Mouse (Mus musculus) heart, embryonic 11.5 days (tissue): Measurements from ENCODE around the gene Tmem63c. TPM values are rescaled to one million over a fixed set of nuclear protein-coding genes. Genes with fewer than 3 reads are reported as not detected.

Experiments used
- ATAC-seq: fragments of 200-750 bp; cut with Nextera tagmentation; replicated peaks from 2 replicates; pipeline ENCODE4 v1.8.0; 2017; ENCODE audit warnings: moderate library complexity; ENCODE audit not compliant: insufficient number of reproducible peaks, low FRiP score, low TSS enrichment
- H3K27ac ChIP-seq: fragments of 300-500 bp; sonication (generic); 2 replicates; pipeline ENCODE4 v1.5.1; 2014; ENCODE audit warnings: mild to moderate bottlenecking, low read depth, low read length
- H3K27me3 ChIP-seq: fragments of 300-500 bp; sonication (generic); 2 replicates; pipeline ENCODE4 v1.6.1; 2014; ENCODE audit warnings: mild to moderate bottlenecking, low read length, mixed read lengths; ENCODE audit not compliant: control insufficient read depth, insufficient read depth
- H3K36me3 ChIP-seq: fragments of 300-500 bp; sonication (generic); 2 replicates; pipeline ENCODE4 v1.6.1; 2014; ENCODE audit warnings: mild to moderate bottlenecking, low read length, moderate library complexity, mixed read lengths; ENCODE audit not compliant: control insufficient read depth, insufficient read depth
- H3K4me1 ChIP-seq: fragments of 300-500 bp; sonication (generic); 2 replicates; pipeline ENCODE4 v1.6.1; 2014; ENCODE audit warnings: low read length; ENCODE audit not compliant: control insufficient read depth, insufficient read depth
- H3K4me2 ChIP-seq: fragments of 300-500 bp; sonication (generic); 2 replicates; pipeline ENCODE4 v1.6.1; 2014; ENCODE audit warnings: mild to moderate bottlenecking, moderate library complexity
- H3K4me3 ChIP-seq: fragments of 300-500 bp; sonication (generic); 2 replicates; pipeline ENCODE4 v1.5.1; 2014; ENCODE audit warnings: low read depth, low read length
- H3K9ac ChIP-seq: fragments of 300-500 bp; sonication (generic); 2 replicates; pipeline ENCODE4 v1.6.1; 2014; ENCODE audit warnings: mild to moderate bottlenecking, low read depth, low read length, moderate library complexity
- H3K9me3 ChIP-seq: fragments of 300-500 bp; sonication (generic); replicated peaks from 2 replicates; pipeline ENCODE4 v1.6.1; 2016; ENCODE audit warnings: low read length; ENCODE audit not compliant: control insufficient read depth
- WGBS: fragments of 180-500 bp; shearing (Covaris S2); extraction: QIAGEN DNeasy Blood & Tissue Kit; methylation state at CpG from one replicate; pipeline ENCODE4 v1.1.7; 2014; ENCODE audit not compliant: insufficient replicate concordance; 5-methylcytosine and 5-hydroxymethylcytosine counted together
- polyA plus RNA-seq: library from polyadenylated mRNA; unstranded; fragments of >200 nt; fragmentation: Nextera tagmentation; extraction: Ambion mirVana; gene quantifications from 2 replicates; pipeline ENCODE4 v1.2.1, GENCODE M21; 2014

Tmem63c gene
- polyA plus RNA-seq, 1 experiment from 2014 or later = not detected

DNA sequence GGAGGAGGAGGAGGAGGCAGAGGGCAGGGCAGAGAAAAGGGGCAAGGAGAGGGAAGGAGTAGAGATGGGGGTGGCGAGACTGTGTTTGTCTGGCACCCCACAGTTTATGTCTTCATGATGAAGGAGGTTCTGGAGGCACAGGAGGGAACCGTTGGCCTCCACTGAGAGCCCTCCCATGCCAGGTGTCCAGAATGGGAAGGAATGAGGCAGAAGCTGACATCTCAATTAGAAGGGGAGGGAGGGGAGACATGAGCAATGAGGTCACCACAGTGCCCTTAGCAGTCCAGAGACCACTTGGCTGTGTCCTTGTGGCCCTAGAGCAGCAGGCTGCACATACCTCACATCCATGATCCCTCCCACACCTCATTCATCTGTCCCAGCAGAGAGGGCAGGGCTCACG is 26.4 kb upstream of the Tmem63c start:
- Histone ChIP-seq H3K27ac (no peak overlapping the region), H3K9ac (no peak overlapping the region), H3K4me1 (peaks cover 6% of the 10 kb centered on the region), H3K4me2 (no peak overlapping the region), H3K9me3 (no peaks in the 10 kb centered on the region), H3K36me3 (no peaks in the 10 kb centered on the region), H3K27me3 (peaks cover 33% of the 10 kb centered on the region), H3K4me3 (no peak overlapping the region)
- ATAC-seq = no peak
- WGBS = 56% methylated on average over 3 of the region's 3 CpGs

DNA sequence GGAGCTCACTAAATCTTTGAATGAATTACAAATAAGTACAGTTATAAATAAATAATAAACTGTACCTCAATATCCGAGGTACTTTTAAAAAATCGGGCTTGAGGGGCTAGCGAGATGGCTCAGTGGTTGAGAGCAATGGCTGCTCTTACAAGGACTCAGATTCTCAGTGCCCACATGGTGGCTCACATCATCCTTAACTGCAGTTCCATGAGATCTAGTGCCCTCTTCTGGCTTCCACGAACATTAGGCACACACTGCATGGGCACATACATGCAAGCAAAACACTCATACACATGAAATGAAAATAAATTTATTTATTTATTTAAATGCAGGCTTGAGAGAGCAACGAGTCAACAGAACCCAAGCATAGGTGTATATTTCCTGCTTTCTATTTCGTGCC is 25.2 kb upstream of the Tmem63c start:
- WGBS = 62% methylated on average over 6 of the region's 6 CpGs
- peaks cover 5% of the 10 kb centered on the region; the same call in 1 of the 2 replicates for H3K4me1 ChIP-seq
- no peak overlapping the region for H3K4me2 ChIP-seq
- no peak for ATAC-seq
- no peak overlapping the region for H3K4me3 ChIP-seq
- no peaks in the 10 kb centered on the region for H3K36me3 ChIP-seq
- no peak overlapping the region for H3K27ac ChIP-seq
- no peaks in the 10 kb centered on the region for H3K9me3 ChIP-seq
- peaks cover 21% of the 10 kb centered on the region for H3K27me3 ChIP-seq
- H3K9ac ChIP-seq = no peak overlapping the region

DNA sequence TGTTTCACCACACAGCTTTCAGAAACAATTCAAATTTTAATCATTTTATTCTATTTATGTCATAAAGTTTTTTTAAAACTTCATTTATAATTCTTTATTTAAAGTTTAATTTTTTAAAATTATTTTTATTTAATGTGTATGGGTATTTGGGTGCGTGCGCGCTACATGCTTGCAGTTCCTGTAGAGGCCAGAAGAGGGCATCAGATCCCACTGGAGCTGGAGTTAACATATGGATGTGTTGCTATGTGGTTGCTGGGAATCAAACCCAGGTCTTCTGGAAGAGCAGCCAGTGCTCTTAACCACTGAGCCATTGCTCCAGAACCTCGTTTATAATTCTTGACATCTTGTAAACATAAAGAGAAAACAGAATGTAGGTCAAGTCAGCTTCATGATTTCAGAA is 22.4 kb upstream of the Tmem63c start:
- ATAC-seq = no peak
- WGBS = 76% methylated on average over 4 of the region's 4 CpGs

GRCm38 (mm10) chr12:86999283-86999820 is 21.8 kb upstream of the Tmem63c start:
- Histone ChIP-seq H3K27me3 (no peaks in the 10 kb centered on the region), H3K9ac (no peak overlapping the region), H3K4me1 (peaks cover 5% of the 10 kb centered on the region; the same call in 1 of the 2 replicates), H3K9me3 (no peaks in the 10 kb centered on the region), H3K36me3 (no peaks in the 10 kb centered on the region), H3K4me3 (no peak overlapping the region), H3K27ac (no peak overlapping the region), H3K4me2 (no peak overlapping the region)
- 54% methylated on average over 10 of the region's 10 CpGs for WGBS
- no peak for ATAC-seq

More for the DNA sequence above, 22.4 kb upstream of the Tmem63c start:
- peaks cover 5% of the 10 kb centered on the region; the same call in 1 of the 2 replicates for H3K4me1 ChIP-seq
- no peaks in the 10 kb centered on the region for H3K36me3 ChIP-seq
- no peak overlapping the region for H3K4me3 ChIP-seq
- H3K9ac ChIP-seq = no peak overlapping the region
- no peak overlapping the region for H3K4me2 ChIP-seq
- no peaks in the 10 kb centered on the region for H3K27me3 ChIP-seq
- no peaks in the 10 kb centered on the region for H3K9me3 ChIP-seq
- no peak overlapping the region for H3K27ac ChIP-seq

DNA sequence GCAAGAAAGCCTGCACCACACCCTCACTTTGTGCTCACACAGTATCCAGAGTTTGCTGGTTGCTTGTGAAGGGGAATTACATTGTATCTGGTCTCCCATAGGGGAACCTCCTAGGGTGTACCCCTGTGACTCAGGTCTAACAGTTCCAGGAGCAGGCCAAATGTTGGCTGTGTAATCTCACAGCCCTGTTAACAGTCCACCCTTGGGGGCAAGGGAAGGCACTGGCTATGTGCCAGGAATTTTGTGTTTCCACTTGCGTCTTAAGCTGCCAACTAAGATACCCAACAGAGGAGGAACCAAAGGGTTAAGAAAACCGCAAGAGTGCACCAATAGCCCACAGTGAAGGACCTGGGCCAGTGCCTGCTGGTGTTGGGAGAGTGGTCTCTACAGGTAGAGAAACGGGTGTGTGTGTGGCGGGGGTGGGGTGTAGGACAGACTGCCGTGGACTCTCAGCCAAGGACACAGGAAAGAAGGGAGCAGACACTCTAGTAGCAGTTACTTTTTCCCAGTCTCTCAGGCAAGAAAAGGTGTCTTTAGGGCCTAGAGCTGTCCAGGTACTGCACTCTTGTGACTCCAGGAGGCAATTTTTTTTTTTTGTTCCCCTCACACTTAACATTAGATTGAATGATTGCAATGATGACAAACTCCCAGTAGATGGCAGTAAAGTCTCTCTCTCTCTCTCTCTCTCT is 20.8 kb upstream of the Tmem63c start:
- no peak overlapping the region for H3K4me2 ChIP-seq
- H3K9me3 ChIP-seq = no peaks in the 10 kb centered on the region
- H3K4me1 ChIP-seq = peaks cover 5% of the 10 kb centered on the region; the same call in 1 of the 2 replicates
- H3K27me3 ChIP-seq = 0 out of 2 replicates have a peak, but pooled peaks cover 2% of the 10 kb centered on the region
- no peaks in the 10 kb centered on the region for H3K36me3 ChIP-seq
- H3K27ac ChIP-seq = no peak overlapping the region
- 37% methylated on average over 5 of the region's 5 CpGs for WGBS
- H3K9ac ChIP-seq = no peak overlapping the region
- H3K4me3 ChIP-seq = no peak overlapping the region
- ATAC-seq = no peak

GRCm38 (mm10) chr12:87000840-87001176 is 20.3 kb upstream of the Tmem63c start:
- Histone ChIP-seq H3K4me2 (no peak overlapping the region), H3K4me3 (no peak overlapping the region), H3K27me3 (0 out of 2 replicates have a peak, but pooled peaks cover 2% of the 10 kb centered on the region), H3K36me3 (no peaks in the 10 kb centered on the region), H3K9ac (no peak overlapping the region), H3K27ac (no peak overlapping the region), H3K4me1 (peaks cover 5% of the 10 kb centered on the region; the same call in 1 of the 2 replicates), H3K9me3 (no peaks in the 10 kb centered on the region)
- WGBS = 50% methylated on average over 6 of the region's 6 CpGs
- no peak for ATAC-seq

DNA sequence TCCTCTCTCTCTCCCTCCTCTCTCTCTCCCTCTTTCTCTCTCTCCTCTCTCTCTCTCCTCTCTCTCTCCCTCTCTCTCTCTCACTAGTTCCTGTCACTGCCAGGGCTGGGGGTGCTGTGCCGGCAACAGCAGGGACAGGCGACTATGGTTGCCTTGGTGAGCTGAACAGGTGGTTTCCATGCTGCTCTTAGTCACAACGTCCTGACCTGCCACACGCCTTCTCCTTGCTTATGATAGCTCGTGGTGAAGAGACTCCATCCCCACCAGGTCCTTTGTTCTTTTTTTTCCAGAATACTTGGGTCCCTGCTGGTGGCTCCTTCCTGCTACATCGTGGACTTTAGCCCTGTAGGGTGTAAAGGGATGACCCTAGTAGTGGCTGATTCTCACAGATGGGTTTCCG is 18.9 kb upstream of the Tmem63c start:
- Histone ChIP-seq H3K27me3 (0 out of 2 replicates have a peak, but pooled peaks cover 2% of the 10 kb centered on the region), H3K36me3 (no peaks in the 10 kb centered on the region), H3K9me3 (no peaks in the 10 kb centered on the region), H3K9ac (no peak overlapping the region), H3K4me2 (no peak overlapping the region), H3K4me1 (peaks cover 5% of the 10 kb centered on the region; the same call in 1 of the 2 replicates), H3K27ac (no peak overlapping the region), H3K4me3 (no peak overlapping the region)
- ATAC-seq = no peak
- 54% methylated on average over 7 of the region's 7 CpGs for WGBS

GRCm38 (mm10) chr12:87002815-87003214 is 18.3 kb upstream of the Tmem63c start:
- H3K4me2 ChIP-seq = no peak overlapping the region
- peaks cover 5% of the 10 kb centered on the region; the same call in 1 of the 2 replicates for H3K4me1 ChIP-seq
- H3K36me3 ChIP-seq = no peaks in the 10 kb centered on the region
- no peak overlapping the region for H3K9ac ChIP-seq
- H3K27ac ChIP-seq = no peak overlapping the region
- WGBS = 67% methylated on average over 7 of the region's 7 CpGs
- H3K27me3 ChIP-seq = 0 out of 2 replicates have a peak, but pooled peaks cover 2% of the 10 kb centered on the region
- no peak overlapping the region for H3K4me3 ChIP-seq
- no peak for ATAC-seq
- no peaks in the 10 kb centered on the region for H3K9me3 ChIP-seq
